Mouse (Mus musculus) midbrain, postnatal 0 days (tissue): ENCODE data around the gene Pef1. TPM values are rescaled to one million over a fixed set of nuclear protein-coding genes. Genes with fewer than 3 reads are reported as not detected.

Experiments
- ATAC-seq: fragments of 200-750 bp; cut with Nextera tagmentation; 2 replicates; pipeline ENCODE4 v1.8.0; 2017; ENCODE audit warnings: moderate number of reproducible peaks, mild to moderate bottlenecking, moderate TSS enrichment, moderate library complexity; ENCODE audit not compliant: low FRiP score
- DNase-seq: peaks from one replicate; pipeline ENCODE4 v3.0.0-alpha.2; 2015; ENCODE audit warnings: low spot score
- H3K27ac ChIP-seq: fragments of 300-500 bp; sonication (generic); 2 replicates; pipeline ENCODE4 v1.5.1; 2014; ENCODE audit warnings: low read depth, mild to moderate bottlenecking, low read length, mixed read lengths
- H3K27me3 ChIP-seq: fragments of 300-500 bp; sonication (generic); 2 replicates; pipeline ENCODE4 v1.6.1; 2014; ENCODE audit warnings: low read length, control low read depth, mixed read lengths; ENCODE audit not compliant: insufficient read depth
- H3K36me3 ChIP-seq: fragments of 300-500 bp; sonication (generic); 2 replicates; pipeline ENCODE4 v1.6.1; 2014; ENCODE audit warnings: low read length, control low read depth, mixed read lengths; ENCODE audit not compliant: insufficient read depth
- H3K4me1 ChIP-seq: fragments of 300-500 bp; sonication (generic); 2 replicates; pipeline ENCODE4 v1.6.1; 2014; ENCODE audit warnings: mild to moderate bottlenecking, control low read depth, antibody characterized with exemption, low read length, mixed read lengths; ENCODE audit not compliant: insufficient read depth
- H3K4me2 ChIP-seq: fragments of 300-500 bp; sonication (generic); 2 replicates; pipeline ENCODE4 v1.6.1; 2014; ENCODE audit warnings: low read depth, mild to moderate bottlenecking, low read length, mixed read lengths; ENCODE audit not compliant: poor library complexity, severe bottlenecking
- H3K4me3 ChIP-seq: fragments of 300-500 bp; sonication (generic); 2 replicates; pipeline ENCODE4 v1.5.1; 2014; ENCODE audit warnings: low read depth, mild to moderate bottlenecking, low read length, moderate library complexity
- H3K9ac ChIP-seq: fragments of 300-500 bp; sonication (generic); replicated peaks from 2 replicates; pipeline ENCODE4 v1.6.1; 2014; ENCODE audit warnings: mild to moderate bottlenecking, low read length, moderate library complexity, mixed read lengths; ENCODE audit not compliant: poor library complexity, severe bottlenecking
- H3K9me3 ChIP-seq: fragments of 300-500 bp; sonication (generic); 2 replicates; pipeline ENCODE4 v1.6.1; 2016; ENCODE audit warnings: low read length, control low read depth
- CTCF ChIP-seq: IDR thresholded peaks from 2 replicates; pipeline ENCODE4 v1.5.1; 2016; ENCODE audit warnings: antibody characterized with exemption, mild to moderate bottlenecking
- WGBS: fragments of 180-500 bp; shearing (Covaris S2); extraction: QIAGEN DNeasy Blood & Tissue Kit; methylation state at CpG from one replicate; pipeline ENCODE4 v1.1.7; 2014; 5-methylcytosine and 5-hydroxymethylcytosine counted together
- polyA plus RNA-seq: library from polyadenylated mRNA; unstranded; fragments of >200 nt; fragmentation: Nextera tagmentation; extraction: Ambion mirVana; gene quantifications from 2 replicates; pipeline ENCODE4 v1.2.1, GENCODE M21; 2015
- total RNA-seq: library from RNA; depleted of rRNA; stranded (reverse); fragments of >200 nt; gene quantifications from 2 replicates; pipeline ENCODE4 v1.2.3, GENCODE M21; 2014

Gene Pef1
- total and polyA plus RNA-seq, 2 experiments from 2014 or later, result 59.5 to 61.5 TPM

- H3K36me3 ChIP-seq, result no peaks in the 10 kb centered on the region
- no peak overlapping the region for H3K9ac ChIP-seq
- no peak for TF ChIP-seq CTCF
- peaks cover 16% of the 10 kb centered on the region; the same call in 1 of the 2 replicates for H3K4me1 ChIP-seq
- ATAC-seq (no peak), DNase-seq (peak; percentile 45)
- no peaks in the 10 kb centered on the region for H3K9me3 ChIP-seq
- no peaks in the 10 kb centered on the region for H3K27me3 ChIP-seq
- H3K4me3 ChIP-seq, result no peak overlapping the region
- no peak overlapping the region for H3K27ac ChIP-seq
- no peak overlapping the region for H3K4me2 ChIP-seq
These were observed 41.4 kb upstream of the Pef1 start for GRCm38 (mm10) chr4:130060937-130061336.

DNA sequence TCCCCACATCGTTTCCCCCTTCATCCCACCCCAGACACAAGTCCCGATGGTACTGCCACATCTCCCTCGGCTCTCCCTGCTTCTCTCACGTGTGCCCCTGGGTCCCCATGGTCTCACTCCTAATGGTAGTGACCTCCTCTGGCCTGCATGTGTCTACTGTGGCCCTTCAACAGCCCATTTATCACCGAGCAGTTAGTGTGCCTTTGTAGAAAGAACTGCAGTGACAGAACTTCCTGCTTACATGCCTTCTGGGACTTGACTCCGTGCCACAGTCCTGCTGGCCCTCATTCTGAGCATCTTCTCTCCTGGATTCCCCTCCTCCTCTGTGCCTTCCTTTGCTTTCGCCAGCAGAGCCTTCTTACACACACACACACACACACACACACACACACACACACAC lies 39.2 kb upstream of the Pef1 start:
- H3K9me3 ChIP-seq, result no peaks in the 10 kb centered on the region
- H3K27me3 ChIP-seq, result no peaks in the 10 kb centered on the region
- 70% methylated on average over 6 of the region's 7 CpGs for WGBS
- H3K4me3 ChIP-seq, result no peak overlapping the region
- no peak overlapping the region for H3K4me2 ChIP-seq
- no peaks in the 10 kb centered on the region for H3K36me3 ChIP-seq
- no peak overlapping the region for H3K9ac ChIP-seq
- DNase-seq (no peak), ATAC-seq (no peak)
- TF ChIP-seq CTCF, result no peak
- no peak overlapping the region for H3K27ac ChIP-seq
- H3K4me1 ChIP-seq, result 0 out of 2 replicates have a peak, but pooled peaks cover 6% of the 10 kb centered on the region

DNA sequence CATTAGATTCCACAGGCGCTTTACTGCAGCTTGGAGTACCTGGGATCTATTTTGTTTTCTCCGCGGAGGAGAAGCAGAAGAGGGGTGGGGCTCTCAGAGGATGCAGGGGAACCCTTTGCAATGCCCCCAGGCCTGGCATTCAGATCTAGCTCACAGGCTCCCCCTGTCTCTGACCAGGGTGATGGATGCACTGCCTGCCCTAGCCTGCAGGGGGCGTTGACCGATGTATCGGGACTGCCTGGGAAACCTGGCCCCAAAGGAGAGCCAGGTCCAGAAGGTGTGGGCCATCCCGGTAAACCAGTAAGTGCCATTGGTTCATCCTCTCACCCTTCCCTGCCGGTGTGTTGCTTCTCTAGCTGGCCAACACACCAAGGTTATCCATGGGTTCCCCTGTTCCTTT lies 35.5 kb upstream of the Pef1 start:
- no peaks in the 10 kb centered on the region for H3K4me1 ChIP-seq
- H3K36me3 ChIP-seq, result no peaks in the 10 kb centered on the region
- DNase-seq, result peak; percentile 40
- no peak overlapping the region for H3K9ac ChIP-seq
- no peak overlapping the region for H3K27ac ChIP-seq
- no peaks in the 10 kb centered on the region for H3K27me3 ChIP-seq
- H3K4me2 ChIP-seq, result no peak overlapping the region
- no peak overlapping the region for H3K4me3 ChIP-seq
- H3K9me3 ChIP-seq, result no peaks in the 10 kb centered on the region
- WGBS, result 19% methylated on average over 8 of the region's 8 CpGs
- ATAC-seq, result no peak
- TF ChIP-seq CTCF, result peak; percentile 70

DNA sequence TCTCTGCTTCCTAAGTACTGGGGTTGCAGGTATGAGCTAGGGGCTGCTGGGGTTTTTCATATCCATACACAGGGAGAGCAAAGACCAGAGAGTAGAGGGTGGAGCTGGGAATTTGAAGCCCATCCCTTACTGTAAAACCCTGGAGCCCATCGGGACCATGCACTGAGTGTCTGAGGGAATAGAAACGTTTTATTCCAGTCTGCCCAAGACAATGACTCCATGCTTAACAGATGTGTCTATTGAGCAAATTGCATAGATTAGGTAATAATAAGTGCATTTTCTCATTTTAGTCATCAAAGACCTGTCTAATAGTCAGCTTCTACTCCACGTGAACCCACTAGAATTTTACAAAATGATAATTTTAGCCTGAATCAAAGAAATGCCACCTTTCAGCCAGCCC lies 31.8 kb upstream of the Pef1 start:
- Histone ChIP-seq H3K4me3 (no peak overlapping the region), H3K36me3 (no peaks in the 10 kb centered on the region), H3K27ac (no peak overlapping the region), H3K4me1 (peaks cover 2% of the 10 kb centered on the region; the same call in 1 of the 2 replicates), H3K4me2 (no peak overlapping the region), H3K9ac (no peak overlapping the region), H3K27me3 (no peaks in the 10 kb centered on the region), H3K9me3 (no peaks in the 10 kb centered on the region)
- DNase-seq (no peak), ATAC-seq (no peak)
- no peak for TF ChIP-seq CTCF
- 52% methylated on average over 3 of the region's 3 CpGs for WGBS

DNA sequence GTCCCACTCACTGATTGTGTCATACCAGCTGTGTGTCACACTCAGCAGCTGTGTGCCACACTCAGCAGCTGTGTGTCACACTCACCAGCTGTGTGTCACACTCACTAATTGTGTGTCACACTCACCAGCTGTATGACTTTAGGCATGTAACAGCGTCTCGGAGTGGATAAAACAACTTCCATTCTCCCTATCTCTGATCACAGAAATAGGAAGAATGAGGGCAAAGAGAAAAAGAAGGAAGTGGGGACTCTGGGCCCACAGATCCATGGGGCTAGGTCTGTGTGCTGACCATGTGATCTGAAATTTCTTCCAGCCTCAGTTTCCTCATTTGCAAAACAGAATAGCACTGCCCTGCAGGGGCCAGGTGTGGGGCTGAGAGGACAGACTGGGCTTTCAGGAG lies 30.6 kb upstream of the Pef1 start:
- Histone ChIP-seq H3K9ac (no peak overlapping the region), H3K4me2 (no peak overlapping the region), H3K4me1 (peaks cover 2% of the 10 kb centered on the region; the same call in 1 of the 2 replicates), H3K27ac (no peak overlapping the region), H3K36me3 (no peaks in the 10 kb centered on the region), H3K9me3 (no peaks in the 10 kb centered on the region), H3K27me3 (0 out of 2 replicates have a peak, but pooled peaks cover 2% of the 10 kb centered on the region), H3K4me3 (no peak overlapping the region)
- ATAC-seq (no peak), DNase-seq (no peak)
- WGBS, result 90% methylated on average over 2 of the region's 2 CpGs
- TF ChIP-seq CTCF, result no peak

GRCm38 (mm10) chr4:130073367-130073766 lies 29.0 kb upstream of the Pef1 start:
- no peak for DNase-seq
- H3K4me3 ChIP-seq, result no peak overlapping the region
- 78% methylated on average over 4 of the region's 4 CpGs for WGBS

More at GRCm38 (mm10) chr4:130073367-130073766, 29.0 kb upstream of the Pef1 start:
- no peak overlapping the region for H3K27ac ChIP-seq
- ATAC-seq, result no peak
- no peak overlapping the region for H3K9ac ChIP-seq
- H3K9me3 ChIP-seq, result no peaks in the 10 kb centered on the region
- peaks cover 2% of the 10 kb centered on the region; the same call in 1 of the 2 replicates for H3K4me1 ChIP-seq
- TF ChIP-seq CTCF, result no peak
- no peaks in the 10 kb centered on the region for H3K36me3 ChIP-seq
- no peak overlapping the region for H3K4me2 ChIP-seq
- H3K27me3 ChIP-seq, result 0 out of 2 replicates have a peak, but pooled peaks cover 5% of the 10 kb centered on the region
